Mouse (Mus musculus): ENCODE measurements at regions not wholly inside any gene's neighbourhood (a gene's known extent, or its start where the extent isn't known, plus 50 kb on each side); places are given as distances from the start of the nearest gene placed in this dataset.
"Not testable (repeated sequence)": the region's sequence is repeated elsewhere in the genome, so short reads cannot be mapped to it uniquely, and the experiment has no call there.

DNA sequence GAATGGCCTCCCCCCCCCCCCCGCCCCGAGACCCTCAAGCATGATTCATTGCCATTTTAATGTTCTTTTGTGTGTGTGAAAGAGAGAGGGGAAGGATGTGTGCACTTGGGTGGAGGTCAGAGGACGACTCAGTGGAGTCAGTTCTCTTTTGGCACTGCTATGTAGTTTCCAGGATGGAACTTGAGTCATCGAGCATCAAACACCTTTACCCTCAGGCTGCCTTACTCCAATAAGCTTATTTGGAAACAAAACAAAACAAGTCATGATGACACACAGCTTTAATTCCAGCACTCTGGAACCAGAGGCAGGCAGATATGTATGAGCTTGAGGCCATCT lies 134.7 kb upstream of the Trim24 start:
- H3K27ac ChIP-seq (replicated peaks) = no peak overlapping the region
- no peaks in the 10 kb centered on the region for H3K27me3 ChIP-seq (replicated peaks; ENCODE audit: low read depth, poor library complexity, severe bottlenecking)
- 80% methylated on average over 4 of the region's 4 CpGs for WGBS
- H3K4me3 ChIP-seq = no peak overlapping the region
- peaks cover 4% of the 10 kb centered on the region; the same call in 1 of the 2 replicates for H3K9me3 ChIP-seq
- peaks cover 7% of the 10 kb centered on the region for H3K4me1 ChIP-seq
- no peak for DNase-seq (ENCODE audit: low spot score)
- H3K36me3 ChIP-seq (replicated peaks) = no peaks in the 10 kb centered on the region

DNA sequence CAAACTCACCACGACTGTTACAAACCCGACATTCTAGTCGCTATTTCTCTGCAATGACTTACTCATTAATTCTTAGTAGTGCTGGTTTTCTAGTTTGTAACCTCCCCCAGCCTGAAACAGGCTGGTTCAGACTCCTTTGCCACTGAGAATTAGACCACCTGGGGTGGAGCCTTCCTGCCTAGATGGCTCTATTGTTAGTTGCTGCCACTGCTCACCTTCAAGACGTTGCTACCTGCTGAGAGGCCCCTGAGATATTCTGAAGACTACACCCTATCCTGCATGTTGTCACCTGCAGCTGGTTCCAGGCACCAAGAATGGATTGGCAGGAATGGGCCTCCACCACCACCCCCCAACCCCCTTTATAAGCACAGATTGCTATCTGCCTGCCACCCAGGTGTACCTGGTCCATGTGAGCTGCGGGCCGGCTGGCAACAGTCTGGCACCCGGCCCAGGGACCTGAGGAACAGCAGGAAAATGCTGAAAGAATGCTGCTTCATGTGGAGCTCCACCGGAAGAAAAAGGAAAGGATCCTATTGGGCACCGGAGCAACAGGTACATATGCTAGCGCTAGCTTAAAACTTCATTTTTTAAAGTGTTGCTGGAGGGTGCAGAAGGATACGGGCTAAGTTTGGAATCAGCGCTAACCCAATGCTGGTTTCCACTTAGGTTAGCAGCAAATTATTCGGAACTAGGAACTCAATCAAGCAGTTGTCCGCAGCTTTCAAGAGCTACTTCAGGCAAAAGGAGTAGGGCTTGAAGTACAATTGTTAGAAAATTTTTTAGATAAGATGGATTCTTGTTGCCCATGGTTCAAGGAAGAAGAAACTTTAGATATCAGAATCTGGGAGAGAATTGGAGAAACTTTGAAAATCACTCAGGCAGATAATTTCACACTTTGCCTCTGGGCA lies 129.4 kb upstream of the Trim24 start:
- DNase-seq (ENCODE audit: low spot score) = no peak
- no peak overlapping the region for H3K27ac ChIP-seq (replicated peaks)
- no peaks in the 10 kb centered on the region for H3K36me3 ChIP-seq (replicated peaks)
- WGBS = 84% methylated on average over 14 of the region's 14 CpGs
- no peaks in the 10 kb centered on the region for H3K27me3 ChIP-seq (replicated peaks; ENCODE audit: low read depth, poor library complexity, severe bottlenecking)
- peaks cover 10% of the 10 kb centered on the region; the same call in 1 of the 2 replicates for H3K9me3 ChIP-seq
- H3K4me1 ChIP-seq = no peaks in the 10 kb centered on the region
- H3K4me3 ChIP-seq = no peak overlapping the region

DNA sequence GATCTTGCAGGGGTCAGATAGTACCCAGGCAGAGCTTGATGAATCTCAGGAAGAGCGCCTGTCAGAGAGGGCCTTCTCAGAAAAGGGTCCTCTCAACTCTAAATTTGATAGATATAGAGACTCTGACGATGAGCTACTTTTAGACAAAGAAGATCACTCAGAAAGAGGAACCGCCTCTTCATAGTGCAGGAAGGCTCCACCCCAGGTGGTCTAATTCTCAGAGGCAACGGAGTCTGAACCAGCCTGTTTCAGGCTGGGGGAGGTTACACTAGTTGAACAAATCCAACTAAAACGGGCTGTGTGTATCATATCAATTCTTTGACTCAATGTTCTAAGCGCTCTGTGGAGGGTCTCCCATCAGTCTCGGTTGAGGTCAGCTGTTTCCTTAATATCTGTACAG lies 128.7 kb upstream of the Trim24 start:
- DNase-seq (ENCODE audit: low spot score); H3K36me3 ChIP-seq (replicated peaks): not testable (repeated sequence)

DNA sequence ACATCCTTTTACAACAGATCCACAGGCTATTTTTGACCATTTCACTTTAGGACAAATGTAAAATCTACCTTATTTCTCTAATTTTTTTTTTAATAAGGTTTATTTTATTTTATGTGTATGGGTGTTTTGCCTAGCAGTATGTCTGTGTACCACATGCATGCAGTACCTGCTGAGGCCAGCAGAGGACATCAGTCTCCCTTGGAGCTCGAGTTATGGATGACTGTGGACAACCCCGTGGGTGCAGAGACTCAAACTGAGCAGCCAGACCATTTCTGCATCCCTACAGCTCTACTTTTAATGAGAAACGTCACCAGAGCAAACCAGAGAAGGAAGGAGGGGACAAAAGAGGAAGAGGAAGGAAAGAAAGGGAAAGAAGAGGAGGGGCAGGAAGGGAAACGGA lies 125.9 kb upstream of the Trim24 start:
- Histone ChIP-seq H3K4me1 (no peaks in the 10 kb centered on the region), H3K9me3 (peaks cover 13% of the 10 kb centered on the region; the same call in 1 of the 2 replicates), H3K4me3 (no peak overlapping the region), H3K27ac (replicated peaks) (no peak overlapping the region), H3K36me3 (replicated peaks) (no peaks in the 10 kb centered on the region), H3K27me3 (replicated peaks; ENCODE audit: low read depth, poor library complexity, severe bottlenecking) (no peaks in the 10 kb centered on the region)
- no peak for DNase-seq (ENCODE audit: low spot score)
- WGBS = 77% methylated on average over 4 of the region's 4 CpGs

More for the DNA sequence above, 128.7 kb upstream of the Trim24 start:
- peaks cover 14% of the 10 kb centered on the region; the same call in 1 of the 2 replicates for H3K9me3 ChIP-seq
- not testable (repeated sequence) for H3K27ac ChIP-seq (replicated peaks); H3K27me3 ChIP-seq (replicated peaks; ENCODE audit: low read depth, poor library complexity, severe bottlenecking); H3K4me1 ChIP-seq; H3K4me3 ChIP-seq
- 77% methylated on average over 7 of the region's 7 CpGs for WGBS

DNA sequence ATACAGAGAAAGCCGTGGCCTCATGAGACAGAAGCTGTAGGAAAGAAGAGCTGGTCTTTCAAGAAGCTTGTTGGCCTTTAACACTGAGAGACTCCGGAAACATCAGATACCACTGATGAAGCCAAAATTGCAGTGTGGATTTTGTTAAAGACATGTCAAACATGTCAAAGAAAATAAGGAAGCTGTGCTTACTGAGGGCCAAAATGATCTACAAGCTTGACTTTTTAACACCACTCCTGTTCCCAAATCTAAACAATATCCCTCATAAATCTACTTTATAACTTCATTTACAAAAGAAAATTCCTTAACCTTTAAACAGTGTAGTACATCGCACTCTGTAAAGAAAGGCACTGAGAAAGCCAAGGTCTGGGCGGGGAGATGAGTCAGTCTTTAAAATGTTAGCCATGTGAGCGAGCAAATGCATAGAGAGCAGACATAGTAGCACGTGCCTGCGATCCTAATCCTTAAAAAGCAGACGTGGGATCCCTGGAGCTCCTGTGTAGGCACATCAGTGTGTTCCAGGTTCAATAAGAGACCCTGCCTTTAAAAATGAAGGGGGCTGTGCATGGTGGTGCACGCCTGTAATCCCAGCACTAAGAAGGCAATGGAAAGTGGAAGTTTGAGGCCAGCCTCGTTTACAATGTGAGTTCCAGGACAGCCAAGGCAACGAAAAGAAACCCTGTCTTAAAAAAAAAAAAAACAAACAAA lies 125.1 kb upstream of the Trim24 start:
- Histone ChIP-seq H3K4me1 (no peaks in the 10 kb centered on the region), H3K27me3 (replicated peaks; ENCODE audit: low read depth, poor library complexity, severe bottlenecking) (no peaks in the 10 kb centered on the region), H3K9me3 (peaks cover 13% of the 10 kb centered on the region; the same call in 1 of the 2 replicates), H3K4me3 (no peak overlapping the region), H3K27ac (replicated peaks) (no peak overlapping the region), H3K36me3 (replicated peaks) (no peaks in the 10 kb centered on the region)
- DNase-seq (ENCODE audit: low spot score) = no peak
- 92% methylated on average over 11 of the region's 11 CpGs for WGBS

DNA sequence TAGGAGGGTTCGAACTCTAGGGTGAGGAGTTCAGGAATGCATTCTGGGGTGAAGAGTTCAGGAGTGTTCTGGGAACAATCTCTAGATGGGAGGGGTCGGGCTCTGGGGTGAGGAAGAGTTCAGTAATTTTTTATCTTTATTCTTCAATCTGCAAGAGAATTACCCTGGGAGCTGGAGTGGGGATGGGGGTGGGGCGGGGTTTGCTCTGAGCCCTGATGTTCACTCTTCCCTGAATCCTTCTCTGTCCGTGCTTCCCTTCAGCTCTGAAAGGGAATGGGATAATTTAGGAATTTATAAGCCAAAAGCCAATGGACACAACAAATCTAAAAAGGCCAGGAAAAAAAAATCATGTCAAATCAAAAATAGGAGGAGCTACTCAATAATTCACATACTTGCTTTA lies 122.8 kb upstream of the Trim24 start:
- not testable (repeated sequence) for H3K4me1 ChIP-seq; H3K27me3 ChIP-seq (replicated peaks; ENCODE audit: low read depth, poor library complexity, severe bottlenecking); DNase-seq (ENCODE audit: low spot score); H3K4me3 ChIP-seq; H3K36me3 ChIP-seq (replicated peaks); H3K27ac ChIP-seq (replicated peaks)
- WGBS = 87% methylated on average over 4 of the region's 4 CpGs
- peaks cover 10% of the 10 kb centered on the region; the same call in 1 of the 2 replicates for H3K9me3 ChIP-seq

DNA sequence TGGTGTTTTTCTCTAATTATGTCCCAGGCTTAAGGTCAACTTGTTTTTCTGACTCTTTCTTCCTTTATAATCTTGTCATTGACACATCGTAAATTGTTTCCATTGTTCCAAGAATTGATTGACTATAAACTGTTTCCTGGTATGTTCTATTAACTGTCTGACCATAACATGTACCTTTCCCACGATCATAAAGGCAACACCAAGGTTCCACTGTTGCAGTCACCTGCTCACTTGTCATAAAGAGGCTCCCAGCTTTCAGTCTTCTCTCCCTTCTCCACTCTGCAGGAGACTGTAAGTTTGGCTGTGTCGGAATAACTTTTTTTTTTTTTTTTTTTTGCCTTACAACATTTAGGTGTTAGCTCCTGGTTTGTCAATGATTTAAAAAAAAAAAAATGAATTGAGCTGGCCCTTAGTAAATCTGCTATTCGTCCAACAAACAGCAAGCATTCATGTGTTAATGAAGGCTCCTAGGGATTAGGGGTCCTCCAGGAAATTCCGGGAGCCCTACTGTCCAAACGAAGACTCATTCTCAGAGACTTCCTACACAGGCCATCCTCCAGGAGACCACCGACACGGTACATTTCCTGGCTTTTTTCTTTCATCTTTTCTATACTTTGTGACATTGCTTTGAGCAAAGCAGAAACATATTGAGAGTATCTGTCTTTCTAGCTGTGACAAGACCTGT lies 122.2 kb upstream of the Trim24 start:
- H3K27me3 ChIP-seq (replicated peaks; ENCODE audit: low read depth, poor library complexity, severe bottlenecking) = no peaks in the 10 kb centered on the region
- no peaks in the 10 kb centered on the region for H3K4me1 ChIP-seq
- H3K4me3 ChIP-seq = no peak overlapping the region
- no peaks in the 10 kb centered on the region for H3K36me3 ChIP-seq (replicated peaks)
- DNase-seq (ENCODE audit: low spot score) = no peak
- WGBS = 72% methylated on average over 8 of the region's 8 CpGs
- peaks cover 10% of the 10 kb centered on the region; the same call in 1 of the 2 replicates for H3K9me3 ChIP-seq
- no peak overlapping the region for H3K27ac ChIP-seq (replicated peaks)

DNA sequence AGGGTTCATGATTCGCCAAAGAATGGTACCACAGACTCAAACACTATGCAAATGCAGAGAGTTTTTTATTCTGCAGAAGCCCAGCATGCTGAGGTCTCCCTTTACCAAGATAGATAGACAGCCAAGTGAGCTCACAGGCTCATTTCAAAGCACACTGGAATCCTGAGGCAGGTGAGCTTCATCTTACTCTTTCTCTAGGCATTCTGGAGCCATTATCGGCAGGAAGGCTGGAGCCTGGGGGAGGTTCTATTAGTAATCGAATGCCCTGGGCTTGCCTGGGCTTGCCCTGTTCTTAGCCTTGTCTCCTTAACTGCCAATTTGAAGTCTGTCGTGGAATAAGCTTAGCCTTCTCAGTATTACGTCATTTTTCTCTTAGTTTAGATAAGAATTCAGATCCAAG lies 121.6 kb upstream of the Trim24 start:
- no peaks in the 10 kb centered on the region for H3K36me3 ChIP-seq (replicated peaks)
- H3K27ac ChIP-seq (replicated peaks) = no peak overlapping the region
- 91% methylated on average over 5 of the region's 5 CpGs for WGBS
- no peak for DNase-seq (ENCODE audit: low spot score)
- no peaks in the 10 kb centered on the region for H3K4me1 ChIP-seq
- no peak overlapping the region for H3K4me3 ChIP-seq
- H3K27me3 ChIP-seq (replicated peaks; ENCODE audit: low read depth, poor library complexity, severe bottlenecking) = no peaks in the 10 kb centered on the region
- peaks cover 10% of the 10 kb centered on the region; the same call in 1 of the 2 replicates for H3K9me3 ChIP-seq

DNA sequence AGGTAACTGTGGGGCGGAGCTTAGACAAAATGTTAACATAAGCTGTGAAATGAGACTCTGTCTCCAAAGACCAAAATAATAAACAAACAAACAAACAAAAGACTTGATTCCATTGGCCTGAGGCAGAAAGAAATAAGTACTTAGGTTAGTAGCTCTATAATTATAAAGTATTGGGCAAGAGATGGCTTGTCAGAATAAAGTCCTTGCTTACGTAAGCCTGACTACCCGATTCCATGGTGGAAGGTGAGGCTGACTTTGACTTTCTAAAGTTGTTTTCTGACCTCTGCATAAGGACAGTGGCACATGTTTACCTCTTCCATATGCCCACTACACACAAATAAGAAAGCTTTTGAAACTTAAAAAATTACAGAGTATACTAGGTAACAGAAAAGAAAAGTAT lies 120.3 kb upstream of the Trim24 start:
- Histone ChIP-seq H3K4me3 (no peak overlapping the region), H3K27me3 (replicated peaks; ENCODE audit: low read depth, poor library complexity, severe bottlenecking) (no peaks in the 10 kb centered on the region), H3K36me3 (replicated peaks) (no peaks in the 10 kb centered on the region), H3K9me3 (peaks cover 10% of the 10 kb centered on the region; the same call in 1 of the 2 replicates), H3K4me1 (no peaks in the 10 kb centered on the region), H3K27ac (replicated peaks) (no peak overlapping the region)
- no peak for DNase-seq (ENCODE audit: low spot score)
- 93% methylated on average over 3 of the region's 3 CpGs for WGBS

DNA sequence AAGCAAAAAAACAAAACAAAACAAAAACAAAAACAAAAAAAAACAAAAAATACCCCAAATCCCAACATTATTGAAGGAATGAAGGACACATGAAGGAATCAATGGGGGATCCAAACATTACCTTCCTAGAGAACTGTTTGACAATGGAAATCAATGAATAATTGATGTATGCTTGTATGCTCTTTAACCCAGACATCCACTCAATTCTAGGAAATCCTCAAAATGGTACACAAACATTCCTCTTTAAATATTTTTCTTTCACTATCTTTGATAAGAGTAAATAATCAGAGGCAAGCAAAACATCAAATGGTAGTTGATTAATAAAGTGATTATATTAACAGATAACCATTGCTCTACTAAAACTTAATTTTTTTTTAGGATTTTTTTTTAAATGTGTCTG lies 118.9 kb upstream of the Trim24 start:
- no peaks in the 10 kb centered on the region for H3K4me1 ChIP-seq
- H3K4me3 ChIP-seq = no peak overlapping the region
- H3K27ac ChIP-seq (replicated peaks) = no peak overlapping the region
- no peaks in the 10 kb centered on the region for H3K36me3 ChIP-seq (replicated peaks)
- 0 out of 2 replicates have a peak, but pooled peaks cover 5% of the 10 kb centered on the region for H3K9me3 ChIP-seq
- no peak for DNase-seq (ENCODE audit: low spot score)
- H3K27me3 ChIP-seq (replicated peaks; ENCODE audit: low read depth, poor library complexity, severe bottlenecking) = no peaks in the 10 kb centered on the region

DNA sequence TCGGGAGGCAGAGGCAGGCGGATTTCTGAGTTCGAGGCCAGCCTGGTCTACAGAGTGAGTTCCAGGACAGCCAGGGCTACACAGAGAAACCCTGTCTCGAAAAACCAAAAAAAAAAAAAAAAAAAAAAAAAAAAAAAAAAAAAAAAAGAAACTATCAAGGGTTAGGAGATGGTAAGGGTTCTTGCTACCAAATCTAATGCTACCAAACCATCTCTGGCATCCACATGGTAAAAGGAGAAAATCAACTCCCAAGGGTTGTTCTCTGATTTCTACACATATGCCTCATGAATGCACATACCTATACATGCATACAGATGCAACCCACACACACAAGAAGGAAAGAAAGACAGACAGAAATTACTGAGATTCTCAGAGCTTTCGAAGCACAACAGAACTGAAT lies 109.6 kb upstream of the Trim24 start:
- H3K9me3 ChIP-seq; H3K27ac ChIP-seq (replicated peaks); H3K4me1 ChIP-seq; H3K27me3 ChIP-seq (replicated peaks; ENCODE audit: low read depth, poor library complexity, severe bottlenecking); H3K36me3 ChIP-seq (replicated peaks); DNase-seq (ENCODE audit: low spot score); H3K4me3 ChIP-seq: not testable (repeated sequence)
- WGBS = 93% methylated on average over 4 of the region's 5 CpGs

DNA sequence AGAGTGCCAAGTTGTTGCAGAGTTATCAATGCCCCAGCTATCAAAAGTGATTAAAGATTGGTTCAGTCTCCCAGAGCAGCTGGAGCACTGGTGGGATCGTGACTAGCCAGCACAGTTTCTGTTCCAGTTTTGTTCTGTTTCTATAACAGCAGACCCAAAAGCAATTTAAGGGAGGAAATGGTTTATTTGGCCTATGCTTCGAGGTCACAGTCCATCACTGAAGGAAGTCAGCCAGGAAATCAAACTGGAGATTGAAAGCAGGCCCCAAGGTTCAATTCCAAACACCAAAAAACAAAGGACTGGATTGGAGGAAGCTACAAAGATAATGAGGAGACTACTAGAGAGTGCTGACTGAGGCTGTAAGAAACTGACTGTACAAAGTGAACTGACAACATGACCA lies 107.6 kb upstream of the Trim24 start:
- Histone ChIP-seq H3K4me3 (no peak overlapping the region), H3K27me3 (replicated peaks; ENCODE audit: low read depth, poor library complexity, severe bottlenecking) (no peaks in the 10 kb centered on the region), H3K4me1 (no peaks in the 10 kb centered on the region), H3K9me3 (no peaks in the 10 kb centered on the region), H3K36me3 (replicated peaks) (no peaks in the 10 kb centered on the region), H3K27ac (replicated peaks) (no peak overlapping the region)
- WGBS = 59% methylated on average over 2 of the region's 2 CpGs
- no peak for DNase-seq (ENCODE audit: low spot score)

Data from embryonic facial prominence, embryonic 10.5 days (tissue).